Mouse (Mus musculus) ES-Bruce4 (cell line): ENCODE data around the gene Rai14.
"Not testable (repeated sequence)": the region's sequence is repeated elsewhere in the genome, so short reads cannot be mapped to it uniquely, and the experiment has no call there.

ENCODE experiments used
- CTCF ChIP-seq: IDR thresholded peaks from one replicate; pipeline ENCODE4 v1.8.1; 2011; ENCODE audit warnings: low read depth, low read length
- EP300 ChIP-seq: IDR thresholded peaks from 2 replicates; pipeline ENCODE4 v1.6.1; 2011; ENCODE audit warnings: low read depth, low read length; ENCODE audit not compliant: insufficient read depth
- POLR2A ChIP-seq: IDR thresholded peaks from one replicate; pipeline ENCODE4 v1.8.1; 2011; ENCODE audit warnings: low read length; ENCODE audit not compliant: insufficient read depth

GRCm38 (mm10) chr15:10533361-10533760 lies 181.1 kb downstream of the Rai14 start:
- TF ChIP-seq CTCF, POLR2A, EP300: not testable (repeated sequence)
